Mouse (Mus musculus): ENCODE data around the gene Numb.
A peak's percentile ranks its signal among the peaks of the same experiment; 100 is the strongest.
"Not testable (repeated sequence)": the region's sequence is repeated elsewhere in the genome, so short reads cannot be mapped to it uniquely, and the experiment has no call there.

Gene Numb

DNA sequence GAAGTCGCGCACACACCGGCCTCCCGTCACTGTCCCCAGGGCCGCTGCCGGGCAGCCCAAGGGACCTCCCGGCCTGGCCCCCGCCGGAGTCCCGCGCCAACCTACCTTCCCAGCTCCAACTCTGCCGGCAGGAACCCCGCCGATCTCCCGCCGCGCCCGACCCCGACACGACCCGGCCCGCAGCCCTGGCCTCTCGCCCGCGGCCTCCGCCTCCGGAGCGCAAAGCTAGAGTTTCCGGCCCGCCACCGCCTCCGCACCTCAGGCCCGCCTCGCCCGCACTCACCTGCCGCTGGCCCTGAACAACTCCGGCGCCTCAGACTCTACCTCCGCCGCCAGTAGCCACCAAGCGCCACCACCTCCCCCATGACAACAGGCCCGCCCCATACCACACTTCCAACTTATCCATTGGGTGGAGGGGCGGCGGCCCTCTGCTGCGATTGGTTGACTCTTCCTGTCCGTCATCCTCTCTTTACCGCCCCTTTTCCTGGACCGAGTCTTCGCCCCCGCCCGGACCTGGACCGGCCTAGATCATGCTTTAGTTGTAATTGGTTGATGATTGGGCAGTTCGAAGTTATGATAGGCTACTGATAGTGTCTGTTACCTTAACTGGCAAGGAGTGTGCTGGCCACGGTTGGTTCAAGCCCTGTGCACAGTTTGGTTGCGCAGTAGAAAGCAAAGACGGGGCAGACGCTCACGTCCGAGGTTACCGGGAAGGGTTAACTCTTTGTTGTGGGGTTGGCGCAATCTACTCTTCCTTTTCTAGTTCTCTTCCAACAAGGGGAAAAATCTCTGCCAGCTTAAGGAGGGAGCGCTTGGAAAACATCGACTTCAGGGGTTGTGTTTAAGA lies at the start of gene Numb:
TSS of gene Numb (minus strand) at position 400 of the 847 bp plus-strand sequence.
- peak; percentile 98 to 99 for DNase-seq (ENCODE audit: low spot score in 2 of 2)

DNA sequence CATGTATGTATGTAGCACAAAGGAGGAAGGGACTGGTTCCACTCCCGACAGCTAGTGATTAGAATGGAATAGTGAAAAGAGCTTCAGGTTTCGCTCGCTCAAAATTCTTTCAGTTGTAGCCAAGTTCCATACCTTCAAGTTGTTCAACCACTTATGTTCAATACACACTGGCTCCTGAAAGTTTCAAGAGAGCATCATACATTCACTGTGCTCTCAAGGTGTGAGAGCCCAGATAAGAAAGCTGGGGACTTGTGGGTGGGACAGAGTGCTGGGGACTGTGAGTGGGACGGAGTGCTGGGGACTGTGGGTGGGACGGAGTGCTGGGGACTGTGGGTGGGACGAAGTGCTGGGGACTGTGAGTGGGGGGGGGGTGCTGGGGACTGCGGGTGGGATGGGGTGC lies 43.5 kb upstream of the Numb start:
- DNase-seq (ENCODE audit: low spot score in 2 of 2), result no peak

DNA sequence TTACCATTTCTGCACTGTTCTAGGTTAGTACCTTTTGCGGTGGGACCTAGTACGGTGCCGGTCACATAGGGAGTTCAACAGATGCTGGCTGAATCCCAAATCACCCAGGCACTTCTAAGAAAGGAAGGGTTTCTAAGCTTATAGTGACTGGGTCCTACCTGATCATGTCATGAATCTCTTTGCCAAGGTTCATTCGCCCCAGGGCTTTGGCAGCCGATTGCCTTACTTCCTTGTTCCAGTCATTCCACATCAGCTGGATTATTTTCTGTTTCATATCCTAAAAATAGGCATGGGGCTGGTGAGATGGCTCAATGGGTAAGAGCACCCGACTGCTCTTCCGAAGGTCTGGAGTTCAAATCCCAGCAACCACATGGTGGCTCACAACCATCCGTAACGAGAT lies 36.5 kb upstream of the Numb start:
- no peak for DNase-seq (ENCODE audit: low spot score in 2 of 2)

DNA sequence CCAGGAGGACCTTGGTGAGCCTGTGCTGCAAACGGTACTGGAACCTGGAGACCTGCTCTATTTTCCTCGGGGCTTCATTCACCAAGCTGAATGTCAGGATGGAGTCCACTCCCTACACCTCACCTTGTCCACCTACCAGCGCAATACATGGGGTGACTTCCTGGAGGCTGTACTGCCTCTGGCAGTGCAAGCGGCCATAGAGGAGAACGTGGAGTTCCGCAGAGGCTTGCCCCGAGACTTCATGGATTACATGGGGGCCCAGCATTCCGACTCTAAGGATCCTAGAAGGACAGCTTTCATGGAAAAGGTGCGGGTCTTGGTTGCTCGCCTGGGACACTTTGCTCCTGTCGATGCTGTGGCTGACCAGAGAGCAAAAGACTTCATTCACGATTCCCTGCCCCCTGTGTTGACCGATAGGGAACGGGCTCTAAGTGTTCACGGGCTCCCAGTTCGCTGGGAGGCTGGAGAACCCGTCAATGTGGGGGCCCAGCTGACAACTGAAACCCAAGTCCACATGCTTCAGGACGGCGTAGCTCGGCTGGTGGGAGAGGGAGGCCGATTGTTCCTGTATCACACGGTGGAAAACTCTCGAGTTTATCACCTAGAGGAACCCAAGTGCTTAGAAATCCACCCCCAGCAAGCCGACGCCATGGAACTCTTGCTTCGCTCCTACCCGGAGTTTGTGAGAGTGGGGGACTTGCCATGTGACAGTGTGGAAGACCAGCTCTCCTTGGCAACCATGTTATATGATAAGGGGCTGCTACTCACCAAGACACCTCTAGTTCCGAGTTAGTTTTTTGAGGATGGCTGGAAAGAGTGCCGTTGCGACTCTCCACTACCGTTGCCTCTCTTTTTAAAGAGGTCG lies 30.2 kb upstream of the Numb start:
- DNase-seq (ENCODE audit: low spot score in 2 of 2), result no peak

DNA sequence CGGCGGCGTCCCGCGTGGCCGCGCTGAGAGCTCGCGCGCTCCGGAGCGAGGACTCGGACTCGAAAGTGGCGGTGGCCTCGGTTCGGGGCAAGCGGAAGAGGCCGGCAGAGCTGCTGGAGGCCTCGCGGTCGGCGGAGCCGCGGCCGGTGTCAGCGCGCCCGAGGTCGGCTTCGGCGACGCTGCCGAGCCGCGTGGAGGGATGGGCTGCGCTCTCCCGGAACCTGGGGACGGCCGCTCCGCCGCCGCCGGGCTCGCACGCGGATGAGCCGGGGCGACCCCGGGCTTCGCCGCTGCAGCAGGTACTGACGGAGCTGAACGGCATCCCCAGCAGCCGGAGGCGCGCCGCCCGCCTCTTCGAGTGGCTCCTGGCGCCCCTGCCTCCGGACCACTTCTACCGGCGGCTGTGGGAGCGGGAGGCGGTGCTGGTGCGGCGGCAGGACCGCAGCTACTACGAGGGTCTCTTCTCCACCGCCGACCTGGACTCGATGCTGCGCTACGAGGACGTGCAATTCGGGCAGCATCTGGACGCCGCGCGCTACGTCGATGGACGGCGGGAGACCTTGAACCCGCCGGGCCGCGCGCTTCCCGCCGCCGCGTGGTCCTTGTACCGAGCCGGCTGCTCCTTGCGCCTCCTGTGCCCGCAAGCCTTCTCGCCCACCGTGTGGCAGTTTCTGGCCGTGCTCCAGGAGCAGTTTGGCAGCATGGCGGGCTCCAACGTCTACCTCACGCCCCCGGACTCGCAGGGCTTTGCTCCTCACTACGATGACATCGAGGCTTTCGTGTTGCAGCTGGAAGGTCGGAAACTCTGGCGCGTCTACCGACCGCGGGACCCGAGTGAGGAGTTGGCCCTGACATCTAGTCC lies 29.3 kb upstream of the Numb start:
- peak; percentile 51 to 52 for DNase-seq (ENCODE audit: low spot score in 2 of 2)

DNA sequence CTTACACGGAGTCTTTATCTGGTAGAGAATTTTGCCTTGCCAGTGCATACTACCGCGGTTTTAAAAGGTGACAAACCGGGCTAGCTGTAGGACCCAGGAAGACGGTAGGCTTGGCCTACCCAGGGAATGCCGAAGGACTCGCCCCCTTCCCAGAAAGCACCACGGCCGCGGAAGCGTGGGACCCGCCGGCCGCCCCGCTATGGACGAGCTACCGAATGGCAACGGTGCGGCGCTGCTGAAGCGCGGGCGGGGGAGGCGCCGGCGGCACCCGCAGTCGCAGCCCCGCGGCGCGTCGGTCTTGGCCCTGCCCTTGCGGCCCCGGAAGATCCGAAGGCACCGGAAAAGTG lies 28.7 kb upstream of the Numb start, which contains the start of gene Riox1:
TSS of gene Riox1 (plus strand) at position 116 of the 347 bp plus-strand sequence.
- DNase-seq (ENCODE audit: low spot score in 2 of 2), result peak; percentile 69 to 73

DNA sequence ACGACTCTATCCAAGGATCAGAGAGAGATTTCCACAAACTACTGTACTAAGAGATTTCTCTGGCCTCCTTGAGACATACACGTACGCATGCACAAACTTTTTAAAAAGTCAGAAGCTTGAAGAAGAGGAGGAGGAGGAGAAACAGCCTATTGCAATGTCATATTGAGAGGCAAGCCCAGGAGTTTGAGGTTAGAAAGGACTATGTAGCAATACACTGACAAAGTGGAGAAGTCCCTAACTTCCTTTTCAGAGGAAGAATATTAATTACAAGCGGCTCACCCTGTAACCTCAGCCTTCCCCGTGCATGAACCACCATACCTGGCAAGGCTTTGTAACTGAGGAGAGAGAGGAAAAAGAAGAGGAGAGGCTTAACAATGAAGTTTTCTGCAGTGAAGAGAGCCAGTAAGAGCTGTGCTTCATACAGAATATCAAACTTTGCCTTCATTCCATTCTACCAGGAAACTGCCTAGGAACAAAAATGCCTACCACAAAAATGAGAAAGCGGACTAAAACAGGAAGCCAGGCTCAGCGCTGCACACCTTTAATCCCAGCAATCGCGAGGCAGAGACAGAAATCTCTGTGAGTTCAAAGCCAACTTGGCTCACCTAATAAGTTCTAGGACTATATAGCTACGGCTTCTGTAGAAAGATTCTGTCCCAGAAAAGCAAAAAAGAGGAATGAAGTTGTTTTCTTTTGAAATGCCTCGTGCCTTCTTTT lies 28.2 kb upstream of the Numb start:
- DNase-seq (ENCODE audit: low spot score in 2 of 2), result no peak

DNA sequence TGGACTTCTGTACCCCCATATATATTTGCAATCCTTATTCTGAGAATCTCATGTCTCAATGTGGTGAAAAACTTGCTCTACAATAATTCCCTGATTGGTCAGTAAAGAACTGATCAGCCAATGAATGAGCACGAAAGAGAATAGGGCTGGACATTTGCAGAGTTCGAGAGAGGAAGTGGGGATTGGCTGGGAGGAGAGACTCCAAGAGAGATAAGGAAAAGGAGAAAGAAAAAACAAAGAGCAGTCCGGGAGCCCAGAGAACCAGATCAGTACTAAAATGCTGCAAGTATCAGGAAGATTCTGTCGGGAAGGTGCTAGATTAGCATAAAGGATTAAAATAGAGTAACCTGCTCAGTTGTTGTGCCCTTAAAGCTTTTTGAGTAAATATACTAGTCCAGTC lies 27.3 kb upstream of the Numb start:
- no peak for DNase-seq (ENCODE audit: low spot score in 2 of 2)

DNA sequence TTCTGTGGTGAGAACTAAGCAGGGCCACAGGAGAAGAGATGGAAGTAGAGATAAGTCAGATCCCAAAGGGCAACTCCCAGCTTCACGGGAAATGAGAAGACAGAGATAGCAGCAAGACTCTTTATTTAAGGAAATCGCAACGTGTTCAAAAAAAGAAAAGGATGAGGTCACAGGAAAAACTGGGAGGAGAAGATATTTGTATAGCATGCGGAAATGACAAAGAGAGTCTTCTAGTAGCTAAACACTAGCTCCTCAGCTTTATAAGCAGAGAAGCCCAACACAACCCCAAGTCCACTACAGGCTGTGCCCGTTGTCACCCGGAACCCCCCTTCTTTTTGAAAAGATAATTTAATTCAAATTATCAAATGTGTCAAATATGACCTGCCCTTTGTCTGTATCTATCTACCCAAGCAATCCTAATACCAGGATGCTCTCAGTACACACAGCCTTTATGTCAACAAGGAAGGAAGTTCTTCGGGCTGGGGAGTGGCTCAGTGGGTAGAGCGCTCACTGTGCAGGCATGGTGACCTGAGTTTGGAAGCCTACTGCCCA lies 25.6 kb upstream of the Numb start:
- no peak for DNase-seq (ENCODE audit: low spot score in 2 of 2)

DNA sequence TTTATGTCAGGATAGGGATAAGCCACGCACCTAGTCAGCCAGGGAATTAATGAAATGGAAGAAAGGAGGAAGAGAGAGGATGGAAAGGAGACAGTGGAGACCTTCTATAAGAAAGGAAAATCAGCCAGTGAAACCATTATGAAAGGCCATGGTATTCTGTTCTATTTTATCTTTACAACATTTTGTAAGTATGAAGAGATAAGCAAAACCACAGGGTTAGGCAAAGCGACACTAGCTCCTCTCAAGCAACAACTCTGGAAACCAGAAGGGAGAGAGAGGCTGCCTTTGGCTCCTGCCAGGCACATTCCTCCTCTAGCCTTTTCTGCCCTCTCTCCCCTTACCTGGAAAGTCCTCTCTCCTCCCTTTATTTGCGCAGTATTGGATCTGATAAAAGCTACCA lies 20.2 kb upstream of the Numb start:
- DNase-seq (ENCODE audit: low spot score in 2 of 2), result no peak

DNA sequence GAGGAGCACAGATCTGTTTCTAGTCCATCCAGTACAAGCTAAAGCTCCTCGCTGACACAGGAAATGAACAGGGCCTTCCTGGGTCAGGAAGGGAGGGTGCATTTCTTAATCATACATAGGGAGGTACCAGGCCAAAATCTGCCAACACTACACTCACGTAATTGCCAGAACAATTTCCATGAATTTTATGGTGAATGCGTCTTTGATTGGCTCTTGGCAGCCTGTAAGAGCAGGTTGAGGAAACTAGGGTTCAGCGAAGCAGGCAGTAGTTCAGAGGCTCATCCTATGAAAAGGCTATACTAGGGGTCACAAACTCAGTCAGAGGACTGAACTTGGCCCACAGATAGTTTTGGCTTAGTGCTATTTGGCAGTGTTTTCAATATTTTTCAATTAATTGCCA lies 18.3 kb upstream of the Numb start:
- no peak for DNase-seq (ENCODE audit: low spot score in 2 of 2)

DNA sequence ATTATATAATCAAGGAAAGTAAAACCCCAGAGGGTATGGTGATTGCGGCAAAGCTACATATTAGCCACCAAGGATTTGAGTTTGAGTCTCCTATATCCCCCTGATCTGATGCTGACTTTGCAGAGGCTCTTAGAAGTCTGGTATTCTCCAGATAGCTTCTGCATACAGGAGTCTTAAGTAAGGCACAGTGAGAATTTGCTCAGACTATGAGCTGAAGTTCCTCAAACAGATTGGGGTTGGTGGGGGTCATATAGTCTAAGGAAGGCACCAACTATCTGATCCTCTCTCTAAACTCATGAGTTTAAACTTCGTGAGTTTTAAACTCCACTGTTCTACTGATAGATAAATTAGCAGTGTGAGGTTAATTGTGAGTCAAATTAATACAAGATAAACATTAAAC lies 17.6 kb upstream of the Numb start:
- no peak for DNase-seq (ENCODE audit: low spot score in 2 of 2)

DNA sequence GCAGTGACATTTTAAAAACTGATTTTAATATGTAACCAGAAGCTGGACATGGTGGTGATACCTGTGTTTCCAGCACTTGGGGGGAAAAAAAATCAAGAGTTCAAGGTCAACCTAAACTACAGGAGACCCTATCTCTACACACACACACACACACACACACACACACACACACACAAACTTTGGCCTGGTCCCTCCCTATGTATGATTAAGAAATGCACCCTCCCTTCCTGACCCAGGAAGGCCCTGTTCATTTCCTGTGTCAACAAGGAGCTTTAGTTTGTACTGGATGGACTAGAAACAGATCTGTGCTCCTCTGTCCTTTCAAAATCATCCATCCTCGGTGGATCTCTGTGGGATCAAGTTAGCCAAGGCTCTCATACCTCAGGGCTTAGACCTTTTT lies 16.9 kb upstream of the Numb start:
- not testable (repeated sequence) for DNase-seq (ENCODE audit: low spot score in 2 of 2)

DNA sequence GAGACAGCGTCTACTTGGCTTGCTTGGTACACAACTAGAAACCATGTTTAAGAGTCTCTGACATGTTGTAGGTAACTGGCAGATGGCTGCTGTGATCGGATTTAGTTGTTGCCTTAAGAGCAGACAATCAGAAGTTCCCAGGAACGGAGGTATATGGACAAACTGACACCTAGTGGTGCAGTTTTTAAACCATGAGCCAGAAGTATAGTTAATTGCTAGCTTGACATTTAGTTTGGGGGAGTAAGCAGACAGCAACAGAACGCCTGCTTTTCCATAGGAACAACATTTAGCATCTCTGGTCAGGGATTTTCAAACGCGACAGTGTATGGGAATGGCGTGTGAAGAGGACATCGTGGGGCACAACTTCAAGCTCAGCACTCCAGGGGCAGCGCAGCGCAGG lies 15.9 kb upstream of the Numb start:
- no peak for DNase-seq (ENCODE audit: low spot score in 2 of 2)

DNA sequence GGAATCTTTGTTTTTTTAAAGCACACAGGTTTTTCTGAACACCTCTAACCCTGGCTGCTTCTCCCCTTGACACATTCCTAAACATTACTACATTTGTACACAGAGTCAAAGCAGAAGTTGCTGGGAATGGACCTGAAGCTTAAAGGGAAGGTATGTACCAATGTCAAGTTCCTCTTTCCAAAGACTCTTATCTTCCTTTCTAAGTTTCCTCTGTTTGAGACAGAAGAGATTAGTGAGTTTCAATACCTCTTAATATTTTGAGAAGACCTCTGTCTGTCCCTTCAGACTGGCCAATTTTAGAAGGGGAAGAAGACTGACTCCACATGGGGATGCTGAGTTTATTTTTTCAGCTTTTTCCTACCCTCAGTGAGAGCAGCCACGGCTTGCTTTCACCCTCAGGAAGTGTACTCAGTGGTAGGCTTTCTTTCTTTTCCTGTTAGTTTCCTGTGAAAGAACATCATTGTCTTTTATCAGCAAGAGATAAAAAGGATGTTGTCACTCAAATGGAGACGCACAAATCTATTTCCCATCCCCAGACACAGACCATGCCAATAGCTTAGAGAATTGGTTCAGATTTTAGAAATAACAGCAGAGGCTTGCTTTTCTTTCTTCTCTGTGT lies 7.6 kb upstream of the Numb start:
- DNase-seq (ENCODE audit: low spot score in 2 of 2), result no peak

DNA sequence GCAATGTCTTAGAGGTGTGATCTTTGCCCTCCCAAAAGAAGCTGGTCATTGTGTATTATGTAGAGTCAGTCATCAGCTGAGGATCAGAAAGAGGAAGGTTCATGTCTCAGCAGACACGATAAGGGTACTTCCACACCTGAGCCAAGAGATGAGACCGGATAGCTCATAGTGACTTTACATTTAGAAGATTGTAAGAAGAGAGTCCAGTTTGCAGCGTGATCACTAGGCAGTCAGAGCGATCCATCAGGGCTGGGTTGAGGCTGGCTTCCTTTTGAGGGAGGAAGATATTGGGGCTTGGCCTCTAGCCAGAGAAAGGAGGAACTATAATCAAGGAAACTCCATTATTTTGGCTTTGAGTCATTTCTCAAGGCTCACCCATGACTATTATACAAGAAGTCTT lies 6.0 kb upstream of the Numb start:
- no peak for DNase-seq (ENCODE audit: low spot score in 2 of 2)

DNA sequence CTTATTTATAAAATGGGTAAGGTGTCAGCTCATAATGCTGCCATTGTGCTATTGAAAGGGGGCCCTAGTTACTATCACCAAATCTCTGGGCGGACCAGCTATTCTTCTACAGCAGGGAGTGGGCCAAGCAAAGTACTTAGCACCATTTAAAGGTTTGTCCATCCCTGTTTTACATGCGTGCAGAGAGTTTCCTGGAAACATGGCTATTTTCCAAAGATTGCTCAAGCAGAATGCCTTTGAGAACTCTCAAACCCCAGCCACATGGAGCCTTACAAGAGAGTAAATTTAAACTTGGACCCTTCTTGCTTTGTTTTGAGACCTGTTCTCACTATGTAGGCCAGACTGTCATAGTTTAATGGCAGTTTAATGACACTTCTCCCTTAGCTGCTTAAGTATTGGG lies 4.3 kb upstream of the Numb start:
- no peak for DNase-seq (ENCODE audit: low spot score in 2 of 2)

DNA sequence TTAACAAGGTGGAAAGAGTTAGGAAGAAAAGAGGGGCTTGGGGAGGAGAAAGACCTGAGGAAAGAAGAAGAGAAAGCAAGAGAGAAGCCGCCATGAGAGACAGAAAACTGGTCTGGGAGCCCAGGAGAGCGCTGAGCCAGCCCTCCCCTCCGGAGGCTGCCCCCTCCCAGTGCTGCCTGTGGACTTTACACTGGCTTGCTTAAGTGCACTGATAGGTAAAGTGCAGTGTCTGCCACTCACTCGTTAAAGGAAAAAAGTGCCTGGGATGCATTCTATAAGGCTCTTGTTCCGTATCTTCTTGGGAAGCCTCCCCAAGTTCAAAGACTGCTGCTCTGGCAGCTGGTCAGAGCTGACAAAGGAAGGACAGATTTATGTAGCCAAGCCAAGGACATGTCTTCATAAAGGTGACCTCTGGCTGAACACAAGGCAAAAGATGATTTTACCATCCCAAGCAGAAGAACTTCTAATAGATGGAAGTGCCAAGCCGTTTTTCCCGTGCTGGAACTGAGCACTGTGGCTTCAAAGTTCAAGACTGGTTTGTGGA lies 3.5 kb upstream of the Numb start:
- no peak for DNase-seq (ENCODE audit: low spot score in 2 of 2)

DNA sequence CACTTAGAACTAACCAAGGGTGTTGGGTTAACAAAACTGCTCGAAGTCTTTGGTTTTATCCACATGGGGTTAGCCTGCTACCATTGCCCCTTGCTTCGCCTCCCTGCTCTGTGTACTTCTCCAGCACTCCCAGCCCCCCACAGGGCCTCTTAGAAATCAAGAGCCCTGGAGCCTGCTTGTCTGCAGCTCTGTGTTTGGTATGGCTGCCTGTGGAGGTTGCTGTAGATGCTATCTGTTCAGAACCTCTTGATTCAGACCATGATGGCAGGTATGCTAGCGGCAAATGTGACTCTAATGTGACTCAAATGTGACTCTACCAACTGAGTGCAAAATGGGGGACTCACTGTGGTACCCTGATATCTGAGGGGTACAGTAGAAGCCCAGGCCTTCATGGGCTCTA lies 2.6 kb upstream of the Numb start:
- no peak for DNase-seq (ENCODE audit: low spot score in 2 of 2)

DNA sequence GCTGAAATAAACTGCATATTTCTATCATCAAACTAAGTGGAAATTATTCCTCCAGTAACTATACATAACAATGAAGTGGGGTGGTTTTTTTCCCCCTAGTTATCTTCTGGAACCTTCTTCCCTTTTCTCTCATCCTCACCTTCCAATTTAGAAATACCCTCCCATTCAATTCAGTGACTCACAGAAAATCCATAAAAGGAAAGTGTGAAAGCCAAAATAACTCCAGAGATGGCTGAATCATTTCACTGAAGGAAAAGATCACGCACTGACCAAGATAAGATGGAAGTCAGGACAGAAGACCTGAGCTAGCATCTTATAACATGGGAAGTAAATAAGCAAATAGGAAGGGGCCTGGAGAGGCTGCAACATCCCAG lies 1.7 kb upstream of the Numb start:
- DNase-seq (ENCODE audit: low spot score in 2 of 2), result no peak

Measured in frontal cortex, postnatal 14 days (tissue).